Mouse (Mus musculus) kidney, embryonic 14.5 days (tissue): ENCODE data around the gene Tns4. TPM values are rescaled to one million over a fixed set of nuclear protein-coding genes. Genes with fewer than 3 reads are reported as not detected.

Experiments
- ATAC-seq: fragments of 200-750 bp; cut with Nextera tagmentation; 2 replicates; pipeline ENCODE4 v1.8.0; 2017; ENCODE audit warnings: moderate number of reproducible peaks, mild to moderate bottlenecking, moderate TSS enrichment, moderate library complexity; ENCODE audit not compliant: low FRiP score, low TSS enrichment
- H3K27ac ChIP-seq: fragments of 300-500 bp; sonication (generic); 2 replicates; pipeline ENCODE4 v1.5.1; 2014; ENCODE audit warnings: low read depth, mild to moderate bottlenecking, low read length, moderate library complexity, mixed read lengths
- H3K27me3 ChIP-seq: fragments of 300-500 bp; sonication (generic); 2 replicates; pipeline ENCODE4 v1.6.1; 2014; ENCODE audit warnings: mild to moderate bottlenecking, low read length; ENCODE audit not compliant: control insufficient read depth, insufficient read depth
- H3K36me3 ChIP-seq: fragments of 300-500 bp; sonication (generic); 2 replicates; pipeline ENCODE4 v1.6.1; 2014; ENCODE audit warnings: low read length, mixed read lengths; ENCODE audit not compliant: control insufficient read depth, insufficient read depth
- H3K4me1 ChIP-seq: fragments of 300-500 bp; sonication (generic); 2 replicates; pipeline ENCODE4 v1.6.1; 2014; ENCODE audit warnings: low read length, mixed read lengths; ENCODE audit not compliant: control insufficient read depth, insufficient read depth
- H3K4me2 ChIP-seq: fragments of 300-500 bp; sonication (generic); replicated peaks from 2 replicates; pipeline ENCODE4 v1.6.1; 2014; ENCODE audit warnings: low read depth, mild to moderate bottlenecking, low read length
- H3K4me3 ChIP-seq: fragments of 300-500 bp; sonication (generic); 2 replicates; pipeline ENCODE4 v1.5.1; 2014; ENCODE audit warnings: mild to moderate bottlenecking, low read length
- H3K9ac ChIP-seq: fragments of 300-500 bp; sonication (generic); 2 replicates; pipeline ENCODE4 v1.6.1; 2014; ENCODE audit warnings: low read depth, mild to moderate bottlenecking, low read length, moderate library complexity
- H3K9me3 ChIP-seq: fragments of 300-500 bp; sonication (generic); 2 replicates; pipeline ENCODE4 v1.6.1; 2016; ENCODE audit warnings: low read length; ENCODE audit not compliant: control insufficient read depth
- WGBS: fragments of 180-500 bp; shearing (Covaris S2); extraction: QIAGEN DNeasy Blood & Tissue Kit; methylation state at CpG from one replicate; pipeline ENCODE4 v1.1.7; 2014; 5-methylcytosine and 5-hydroxymethylcytosine counted together
- polyA plus RNA-seq: library from polyadenylated mRNA; unstranded; fragments of >200 nt; fragmentation: Nextera tagmentation; extraction: Ambion mirVana; gene quantifications from 2 replicates; pipeline ENCODE4 v1.2.1, GENCODE M21; 2014

Tns4 gene
- polyA plus RNA-seq, 1 experiment from 2014 or later: 0.11 TPM

DNA sequence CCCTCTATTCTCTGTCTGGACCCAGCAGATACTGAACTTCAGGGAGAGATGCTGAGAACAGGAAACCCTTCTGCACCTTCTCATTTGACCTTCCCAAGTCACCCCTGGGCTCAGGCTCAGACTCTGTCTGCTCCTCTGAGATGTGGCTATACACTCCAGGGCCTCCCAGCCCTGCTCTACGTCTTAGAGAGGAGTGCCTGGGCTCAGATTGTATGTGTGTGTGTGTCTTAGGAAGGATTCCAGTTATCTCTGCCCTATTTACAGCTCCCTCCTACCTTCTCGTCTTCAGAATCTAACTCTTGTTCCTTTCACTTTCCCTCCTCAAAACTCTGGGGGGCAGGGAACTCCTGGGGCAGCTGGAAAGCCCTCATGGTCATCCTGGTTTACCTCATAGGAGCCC is 620 bp downstream of the Tns4 start:
- Histone ChIP-seq H3K4me2 (no peak overlapping the region), H3K4me1 (no peaks in the 10 kb centered on the region), H3K9ac (no peak overlapping the region), H3K9me3 (no peaks in the 10 kb centered on the region), H3K27me3 (no peaks in the 10 kb centered on the region), H3K4me3 (no peak overlapping the region), H3K27ac (no peak overlapping the region), H3K36me3 (no peaks in the 10 kb centered on the region)
- no peak for ATAC-seq
- 63% methylated on average over 2 of the region's 2 CpGs for WGBS

DNA sequence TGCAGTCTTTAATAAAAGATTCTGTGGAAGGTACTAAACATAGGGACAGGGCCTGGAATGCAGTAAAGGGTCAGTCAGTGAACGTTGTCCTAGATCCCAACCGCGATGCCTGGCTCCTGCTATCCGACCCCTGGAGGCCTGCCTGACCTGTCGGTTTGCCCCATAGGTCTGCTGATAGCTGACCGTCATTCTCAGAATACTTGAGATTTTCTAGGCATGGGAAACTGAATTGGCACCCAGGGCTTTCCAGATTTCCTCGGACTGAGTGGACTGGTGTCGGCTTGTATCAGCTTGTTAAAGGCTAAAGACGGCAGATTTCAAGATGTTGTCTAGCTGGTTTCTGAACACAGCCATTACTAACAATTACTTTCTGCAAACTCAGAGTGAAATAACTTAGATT is 4.7 kb downstream of the Tns4 start:
- no peaks in the 10 kb centered on the region for H3K36me3 ChIP-seq
- no peak overlapping the region for H3K9ac ChIP-seq
- H3K27ac ChIP-seq: no peak overlapping the region
- no peak overlapping the region for H3K4me3 ChIP-seq
- no peaks in the 10 kb centered on the region for H3K27me3 ChIP-seq
- no peak overlapping the region for H3K4me2 ChIP-seq
- H3K9me3 ChIP-seq: no peaks in the 10 kb centered on the region
- peaks cover 14% of the 10 kb centered on the region; the same call in 1 of the 2 replicates for H3K4me1 ChIP-seq
- 71% methylated on average over 9 of the region's 9 CpGs for WGBS
- ATAC-seq: no peak

DNA sequence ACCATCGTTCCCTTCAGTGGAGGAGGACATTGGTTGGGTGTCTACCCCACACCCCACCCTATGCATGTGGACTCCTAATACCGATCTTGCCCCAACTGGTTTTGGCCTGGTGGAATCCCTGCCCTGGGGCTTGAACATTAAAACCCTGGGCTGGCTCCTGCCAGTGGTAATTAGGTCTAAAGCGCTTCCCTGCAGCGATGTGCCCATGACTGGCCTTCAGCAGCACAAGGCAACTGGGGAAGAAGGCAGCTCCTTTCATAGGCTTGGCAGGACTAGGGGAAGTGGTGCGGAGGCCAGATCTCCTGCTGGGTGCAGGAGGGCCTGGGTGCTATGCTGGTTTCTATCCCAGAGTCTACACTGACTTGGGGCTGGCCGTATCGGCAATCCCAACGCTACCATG is 5.6 kb downstream of the Tns4 start:
- no peak for ATAC-seq
- no peaks in the 10 kb centered on the region for H3K36me3 ChIP-seq
- H3K4me1 ChIP-seq: peaks cover 14% of the 10 kb centered on the region; the same call in 1 of the 2 replicates
- no peak overlapping the region for H3K4me3 ChIP-seq
- no peaks in the 10 kb centered on the region for H3K27me3 ChIP-seq
- no peak overlapping the region for H3K27ac ChIP-seq
- no peak overlapping the region for H3K9ac ChIP-seq
- H3K4me2 ChIP-seq: no peak overlapping the region
- no peaks in the 10 kb centered on the region for H3K9me3 ChIP-seq
- 90% methylated on average over 8 of the region's 8 CpGs for WGBS

DNA sequence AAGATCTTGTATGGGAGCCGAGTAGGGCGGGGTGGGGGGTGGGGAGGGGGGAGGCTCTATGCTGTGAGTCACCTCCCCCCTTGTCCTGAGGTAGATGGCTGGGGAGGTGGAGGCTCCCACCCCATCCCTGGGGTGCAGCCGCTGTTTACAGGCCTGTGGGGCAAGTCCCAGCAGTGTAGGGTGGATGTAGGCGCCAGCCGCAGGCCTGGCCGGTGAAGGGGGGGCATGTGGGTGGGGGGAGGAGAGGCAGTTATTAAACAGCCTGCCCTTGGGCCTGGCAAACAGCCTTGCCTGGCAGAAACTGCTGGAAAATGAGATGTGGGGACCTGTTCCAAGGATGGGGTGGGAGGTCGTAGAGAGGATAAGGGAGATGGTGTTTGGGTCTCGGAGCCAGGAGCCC is 7.0 kb downstream of the Tns4 start:
- Histone ChIP-seq H3K9ac (no peak overlapping the region), H3K4me1 (peaks cover 14% of the 10 kb centered on the region; the same call in 1 of the 2 replicates), H3K36me3 (no peaks in the 10 kb centered on the region), H3K4me3 (no peak overlapping the region), H3K27me3 (no peaks in the 10 kb centered on the region), H3K9me3 (no peaks in the 10 kb centered on the region), H3K4me2 (no peak overlapping the region), H3K27ac (no peak overlapping the region)
- WGBS: 47% methylated on average over 8 of the region's 8 CpGs
- ATAC-seq: no peak

DNA sequence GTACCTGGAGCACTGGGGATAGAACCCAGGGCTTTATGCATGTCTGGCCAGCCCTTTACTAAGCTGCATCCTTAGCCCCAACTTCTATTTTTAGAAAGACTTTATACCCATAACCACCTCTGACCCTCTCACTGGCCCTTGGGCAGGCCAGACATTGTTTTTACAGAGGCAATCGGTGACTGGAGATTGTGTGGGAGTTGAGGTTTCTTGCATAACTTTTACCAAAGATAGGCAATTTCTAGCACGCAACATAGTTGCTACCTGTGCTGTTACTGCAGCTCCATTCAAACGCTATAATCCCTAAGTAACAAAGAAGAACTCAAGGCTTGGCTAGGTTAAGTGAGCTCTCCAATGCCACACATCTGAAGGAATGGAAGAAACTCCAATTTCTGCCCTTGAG is 7.5 kb downstream of the Tns4 start:
- H3K4me2 ChIP-seq: no peak overlapping the region
- H3K4me1 ChIP-seq: peaks cover 14% of the 10 kb centered on the region; the same call in 1 of the 2 replicates
- H3K4me3 ChIP-seq: no peak overlapping the region
- H3K27ac ChIP-seq: no peak overlapping the region
- H3K27me3 ChIP-seq: no peaks in the 10 kb centered on the region
- no peaks in the 10 kb centered on the region for H3K9me3 ChIP-seq
- 43% methylated on average over 3 of the region's 3 CpGs for WGBS
- no peak overlapping the region for H3K9ac ChIP-seq
- ATAC-seq: no peak
- no peaks in the 10 kb centered on the region for H3K36me3 ChIP-seq

DNA sequence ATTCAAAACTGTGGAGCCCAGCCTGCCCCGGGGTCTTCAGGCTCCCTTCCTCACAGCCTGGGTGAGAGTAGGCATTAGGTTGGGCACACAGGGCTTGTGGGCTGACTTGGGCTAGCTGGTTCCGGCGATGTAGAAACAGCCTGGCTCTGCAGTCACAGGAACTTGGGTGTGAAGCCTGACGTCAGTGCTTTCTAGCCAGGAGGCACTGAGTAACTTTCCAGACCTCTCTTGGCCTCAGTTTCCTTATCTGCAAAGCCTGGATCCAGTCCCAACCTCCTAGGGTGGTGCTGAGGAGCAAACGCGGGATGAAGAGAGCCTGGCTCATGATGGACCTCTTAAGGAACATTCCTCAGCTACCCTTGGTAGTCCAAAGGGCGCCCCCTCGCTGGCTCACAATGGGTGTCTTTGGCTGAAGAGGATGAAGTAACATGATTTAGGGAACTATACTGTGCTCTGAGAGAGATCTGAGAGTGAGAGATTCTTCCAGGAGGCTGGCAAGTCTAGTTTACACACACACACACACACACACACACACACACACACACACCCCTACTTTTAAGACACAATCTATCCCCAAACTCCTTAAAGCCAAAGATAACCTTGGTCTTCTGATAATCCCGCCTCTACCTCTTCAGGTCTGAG is 8.1 kb downstream of the Tns4 start:
- H3K4me1 ChIP-seq: peaks cover 14% of the 10 kb centered on the region; the same call in 1 of the 2 replicates
- no peak for ATAC-seq
- 89% methylated on average over 9 of the region's 9 CpGs for WGBS

DNA sequence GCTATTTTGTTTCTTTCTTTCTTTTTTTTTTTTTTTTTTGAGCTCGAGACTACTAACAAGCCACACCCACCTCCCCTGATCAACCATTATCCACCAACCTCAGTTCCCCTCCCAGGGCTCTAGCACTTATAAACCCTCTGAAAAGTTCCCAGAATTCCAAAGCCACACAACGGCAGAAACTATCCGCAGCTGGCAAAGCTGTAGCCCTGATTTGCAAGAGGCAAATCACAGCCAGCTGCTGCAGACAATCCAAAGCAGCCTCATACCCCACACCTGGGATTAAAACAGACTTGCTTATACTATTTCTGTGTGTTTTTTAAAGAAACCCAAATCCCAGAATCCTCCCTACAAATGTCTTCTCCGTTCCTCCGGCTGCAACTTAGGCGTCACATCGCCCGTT is 11.2 kb downstream of the Tns4 start:
- peaks cover 20% of the 10 kb centered on the region; the same call in 1 of the 2 replicates for H3K4me1 ChIP-seq
- no peaks in the 10 kb centered on the region for H3K36me3 ChIP-seq
- no peak overlapping the region for H3K9ac ChIP-seq
- WGBS: 75% methylated on average over 8 of the region's 8 CpGs
- ATAC-seq: no peak
- no peak overlapping the region for H3K27ac ChIP-seq
- no peaks in the 10 kb centered on the region for H3K27me3 ChIP-seq
- no peak overlapping the region for H3K4me2 ChIP-seq
- H3K9me3 ChIP-seq: no peaks in the 10 kb centered on the region
- no peak overlapping the region for H3K4me3 ChIP-seq

More for the DNA sequence above, 8.1 kb downstream of the Tns4 start:
- no peaks in the 10 kb centered on the region for H3K27me3 ChIP-seq
- no peaks in the 10 kb centered on the region for H3K9me3 ChIP-seq
- no peak overlapping the region for H3K4me3 ChIP-seq
- no peak overlapping the region for H3K9ac ChIP-seq
- no peak overlapping the region for H3K27ac ChIP-seq
- H3K4me2 ChIP-seq: no peak overlapping the region
- H3K36me3 ChIP-seq: no peaks in the 10 kb centered on the region

DNA sequence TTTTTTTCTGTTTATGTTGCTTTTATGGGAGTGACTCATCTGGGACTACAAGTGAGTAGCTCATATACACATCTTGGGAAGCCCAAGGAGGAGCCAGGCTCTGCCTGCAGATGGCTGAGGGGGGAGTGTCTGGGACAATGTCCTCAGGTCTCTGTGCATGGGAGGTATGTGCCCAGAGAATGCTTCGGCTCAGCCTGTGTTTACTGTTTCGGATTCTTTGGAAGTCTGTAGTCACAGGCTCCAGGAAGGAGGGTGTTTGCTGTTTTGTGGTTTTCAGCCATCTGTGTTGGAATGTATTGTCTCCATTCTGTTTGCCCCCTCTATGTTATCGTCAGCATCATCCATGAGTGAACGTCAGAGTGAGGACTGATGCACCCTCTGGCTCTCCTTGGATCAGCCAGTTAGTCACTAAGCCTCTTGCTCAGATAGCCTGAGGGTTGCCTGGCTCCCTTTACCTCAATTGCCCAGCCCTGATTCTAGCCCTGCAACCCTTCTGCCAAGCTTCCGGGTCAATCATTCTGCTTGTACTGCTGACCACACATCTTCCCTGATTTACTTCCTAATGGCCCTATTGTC is 12.3 kb downstream of the Tns4 start:
- no peak overlapping the region for H3K4me2 ChIP-seq
- no peak for ATAC-seq
- no peaks in the 10 kb centered on the region for H3K36me3 ChIP-seq
- H3K9ac ChIP-seq: no peak overlapping the region
- no peaks in the 10 kb centered on the region for H3K9me3 ChIP-seq
- WGBS: 75% methylated on average over 5 of the region's 5 CpGs
- no peak overlapping the region for H3K27ac ChIP-seq
- H3K27me3 ChIP-seq: no peaks in the 10 kb centered on the region
- H3K4me1 ChIP-seq: peaks cover 25% of the 10 kb centered on the region
- no peak overlapping the region for H3K4me3 ChIP-seq

DNA sequence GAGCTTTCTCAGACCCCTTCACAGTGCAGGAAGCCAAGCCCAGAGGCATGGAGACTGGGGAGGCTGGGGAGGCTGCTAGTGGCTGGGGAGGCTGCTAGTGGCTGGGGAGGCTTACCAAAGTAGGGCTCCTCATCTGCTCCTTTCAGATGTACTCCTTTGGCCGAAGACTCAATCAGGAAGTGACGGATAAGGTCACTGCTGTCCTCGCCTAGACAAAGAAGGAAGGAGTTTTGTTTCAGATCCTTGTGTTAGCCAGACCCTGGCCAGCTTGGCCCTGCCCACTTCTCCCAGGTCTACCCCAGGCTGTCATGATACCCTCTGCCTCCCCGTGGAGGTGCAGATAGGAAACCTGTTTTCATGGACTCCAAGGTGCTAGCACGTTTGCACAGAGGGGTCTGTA is 15.3 kb downstream of the Tns4 start:
- ATAC-seq: no peak
- no peak overlapping the region for H3K27ac ChIP-seq
- H3K4me1 ChIP-seq: peaks cover 24% of the 10 kb centered on the region
- H3K27me3 ChIP-seq: no peaks in the 10 kb centered on the region
- H3K36me3 ChIP-seq: no peaks in the 10 kb centered on the region
- no peak overlapping the region for H3K4me3 ChIP-seq
- no peaks in the 10 kb centered on the region for H3K9me3 ChIP-seq
- WGBS: 55% methylated on average over 5 of the region's 5 CpGs
- H3K4me2 ChIP-seq: no peak overlapping the region
- no peak overlapping the region for H3K9ac ChIP-seq
